Mouse (Mus musculus): ENCODE measurements around the gene Wapl.
A peak's percentile ranks its signal among the peaks of the same experiment; 100 is the strongest.

Wapl gene

DNA sequence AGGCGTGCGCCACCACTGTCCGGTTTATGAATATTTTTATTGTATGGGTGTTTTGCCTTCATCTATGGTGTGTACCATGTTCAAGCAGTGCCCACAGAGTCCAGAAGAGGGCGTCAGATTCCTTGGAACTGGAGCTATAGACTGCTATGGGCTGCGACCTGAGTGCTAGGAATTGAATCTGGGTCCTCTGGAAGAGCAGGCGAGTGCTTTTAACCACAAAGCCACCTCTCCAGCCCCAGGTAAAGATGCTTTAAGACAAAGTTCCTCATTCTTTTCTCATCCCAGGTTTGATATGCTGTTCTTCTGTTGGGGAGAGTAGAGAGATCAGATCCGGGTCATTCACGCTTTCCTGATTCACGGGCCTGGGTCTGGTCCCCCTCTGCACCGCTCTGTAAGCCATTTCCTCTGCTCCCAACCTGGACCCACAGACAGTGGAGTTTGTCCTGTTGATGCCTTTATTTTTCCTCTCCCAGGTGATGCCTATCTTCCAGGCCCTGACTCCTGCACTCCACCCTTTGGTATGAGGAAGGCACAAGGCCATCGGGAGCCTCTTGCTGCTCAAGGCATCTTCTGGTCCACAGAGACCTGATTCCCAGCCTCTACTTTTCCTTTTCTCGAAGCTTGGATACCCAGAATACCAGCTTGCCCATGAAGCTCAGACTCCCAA, 103.1 kb downstream of the Wapl start:
- no peak for DNase-seq (ENCODE audit: low read depth, low spot score)
- no peaks in the 10 kb centered on the region for H3K36me3 ChIP-seq (ENCODE audit: control insufficient read depth, insufficient read depth, low read length, poor library complexity, severe bottlenecking)
- H3K27me3 ChIP-seq (ENCODE audit: control insufficient read depth, insufficient read depth, low read length, poor library complexity, severe bottlenecking): no peaks in the 10 kb centered on the region

DNA sequence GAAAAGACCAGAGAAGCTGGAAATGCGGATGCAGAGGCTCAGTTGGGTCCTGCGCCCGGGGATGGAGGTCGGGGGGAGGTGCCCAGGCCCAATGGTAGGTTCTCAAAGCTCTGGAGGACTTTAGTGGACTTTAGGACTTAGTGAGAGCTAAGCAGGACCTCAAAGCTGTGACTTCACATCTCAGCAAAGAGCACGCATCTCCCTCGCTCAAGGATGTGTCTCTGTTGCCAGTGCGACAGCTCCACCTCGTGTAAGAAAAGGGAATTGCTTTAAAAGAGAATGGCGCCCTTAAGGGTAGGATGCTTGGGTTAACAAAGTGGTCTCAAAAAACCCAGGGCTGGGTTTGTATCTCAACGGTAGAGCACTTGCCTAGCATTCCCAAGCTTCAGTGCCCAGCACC, 104.1 kb downstream of the Wapl start:
- Histone ChIP-seq H3K36me3 (ENCODE audit: control insufficient read depth, insufficient read depth, low read length, poor library complexity, severe bottlenecking) (no peaks in the 10 kb centered on the region), H3K27me3 (ENCODE audit: control insufficient read depth, insufficient read depth, low read length, poor library complexity, severe bottlenecking) (no peaks in the 10 kb centered on the region)
- DNase-seq (ENCODE audit: low read depth, low spot score): peak; percentile 75

DNA sequence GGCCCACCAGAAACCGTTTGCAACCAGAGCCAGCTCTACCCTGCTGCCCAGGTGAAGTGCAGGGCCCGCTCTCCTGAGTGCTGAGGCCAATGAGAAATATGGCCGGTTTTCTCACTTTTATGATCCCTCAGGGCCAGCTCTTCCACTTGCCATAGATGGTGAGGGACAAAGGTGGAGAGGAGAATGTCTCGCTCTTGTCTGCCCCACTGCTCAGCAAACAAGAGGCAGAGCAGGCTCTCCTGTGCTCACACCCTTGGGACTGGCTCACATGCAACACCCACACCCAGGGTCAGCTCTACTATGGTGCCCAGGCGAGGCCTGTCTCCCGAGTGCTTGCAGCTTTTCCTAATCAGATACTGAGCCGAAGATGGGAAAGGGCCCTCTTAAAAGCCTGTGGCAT, 105.0 kb downstream of the Wapl start:
- no peaks in the 10 kb centered on the region for H3K36me3 ChIP-seq (ENCODE audit: control insufficient read depth, insufficient read depth, low read length, poor library complexity, severe bottlenecking)
- no peak for DNase-seq (ENCODE audit: low read depth, low spot score)

DNA sequence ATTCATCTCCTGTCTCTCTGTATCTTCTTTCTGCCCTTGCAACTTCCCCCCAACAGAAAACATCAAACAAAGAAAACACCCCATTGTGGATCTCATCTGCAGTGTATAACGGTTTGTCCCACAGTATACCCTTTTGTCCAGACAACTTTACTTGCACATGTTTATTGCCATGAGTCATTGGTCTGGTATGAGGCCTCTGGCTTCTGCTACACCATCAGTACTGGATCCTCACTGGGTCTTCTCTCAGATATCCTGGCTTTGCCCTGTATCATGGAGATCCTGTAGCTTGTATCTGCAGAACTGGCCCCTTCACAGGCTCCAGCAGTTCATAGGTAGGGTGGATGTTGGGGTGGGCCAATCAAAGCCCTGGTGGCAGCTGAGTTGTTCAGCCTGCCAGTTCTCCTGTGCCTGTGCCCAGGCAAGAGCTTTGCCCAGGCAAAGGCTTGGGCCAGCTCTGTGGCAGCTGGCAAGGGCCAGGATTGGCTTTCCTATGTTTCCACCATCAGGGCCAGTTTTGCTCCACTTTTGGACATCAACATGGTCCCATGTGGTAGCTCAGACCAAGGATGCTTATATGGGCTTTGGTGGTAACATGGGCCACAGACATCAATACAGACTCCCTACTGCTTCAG, 119.8 kb downstream of the Wapl start:
- DNase-seq (ENCODE audit: low read depth, low spot score): no peak
- H3K36me3 ChIP-seq (ENCODE audit: control insufficient read depth, insufficient read depth, low read length, poor library complexity, severe bottlenecking): no peaks in the 10 kb centered on the region

More for the DNA sequence above, 105.0 kb downstream of the Wapl start:
- H3K27me3 ChIP-seq (ENCODE audit: control insufficient read depth, insufficient read depth, low read length, poor library complexity, severe bottlenecking): no peaks in the 10 kb centered on the region

More for the DNA sequence above, 119.8 kb downstream of the Wapl start:
- H3K27me3 ChIP-seq (ENCODE audit: control insufficient read depth, insufficient read depth, low read length, poor library complexity, severe bottlenecking): no peaks in the 10 kb centered on the region

Measured in splenic B cell, adult 2 months (primary cell).